Mouse (Mus musculus) small intestine, adult 2 months (tissue): ENCODE data around the gene Cwh43.

Experiments
- CTCF ChIP-seq: fragments of 200-500 bp; IDR thresholded peaks from 2 replicates; pipeline ENCODE4 v1.5.1; 2012; ENCODE audit warnings: low read depth, mild to moderate bottlenecking, control low read depth, inconsistent platforms, low read length, moderate library complexity, mixed read lengths; ENCODE audit not compliant: insufficient replicate concordance, insufficient read length; ENCODE audit errors: extremely low read depth
- POLR2A ChIP-seq: fragments of 200-500 bp; IDR thresholded peaks from 2 replicates; pipeline ENCODE4 v1.6.1; 2012; ENCODE audit warnings: low read depth, mild to moderate bottlenecking, control low read depth, inconsistent platforms, low read length, moderate library complexity

DNA sequence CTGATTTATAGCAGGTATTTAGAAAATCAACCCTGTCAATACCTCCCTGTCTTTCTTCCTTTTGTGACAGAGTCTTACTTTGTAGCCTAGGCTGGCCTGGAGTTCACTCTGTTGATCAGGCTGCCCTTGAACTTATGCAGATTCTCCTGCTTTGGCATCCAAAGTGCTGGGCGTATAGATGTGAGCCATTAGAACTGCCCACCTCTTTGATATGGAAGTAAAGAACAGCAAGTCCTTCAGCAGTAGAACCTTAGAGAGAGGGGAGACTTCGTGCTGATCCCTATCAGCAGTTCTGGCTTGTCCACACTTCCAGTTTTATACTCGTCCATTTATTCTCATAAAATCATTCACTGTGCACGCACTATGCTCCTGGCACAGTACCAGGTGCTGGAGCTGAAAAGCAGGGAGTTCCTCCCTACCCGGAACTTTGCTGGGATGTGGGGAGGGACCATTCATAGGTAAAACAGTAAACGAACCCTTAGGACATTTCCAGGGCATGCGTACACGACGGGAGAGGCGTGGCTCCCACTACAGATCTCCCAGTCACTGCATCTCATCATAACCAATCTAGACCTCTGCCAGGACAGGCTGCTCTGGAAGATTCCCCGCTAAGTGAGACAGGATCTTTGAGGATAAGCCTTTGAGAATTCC lies 13.3 kb downstream of the Cwh43 start:
- TF ChIP-seq CTCF (no peak), POLR2A (no peak)
